ENCODE assay signal across 9 mouse cellular contexts in genomic region chr13:48625433-48626184, GRCm38 (mm10). TPM values are rescaled to one million over a fixed set of nuclear protein-coding genes. Genes with fewer than 3 reads are reported as not detected.
DNase-seq lines count a peak whose midpoint lies in the region; ATAC-seq and TF ChIP-seq lines count a peak whose summit lies in the region.
"Had no signal": no experiment of that assay in that cellular context is flagged by ENCODE, and none has a peak within 500 bp of the region (broad histone marks: within the 10 kb centered on the region; RNA-seq: fewer than 3 reads in every experiment).

Gene Ptpdc1, minus strand, starts transcription at chr13:48625664.

- no peaks in the 10 kb centered on the region for H3K9me3 ChIP-seq in heart, embryonic 11.5 days (replicated peaks; ENCODE audit: control insufficient read depth, low read length)
- H3K9me3 ChIP-seq in kidney, embryonic 15.5 days (replicated peaks), result no peaks in the 10 kb centered on the region
- H3K9me3 ChIP-seq in limb, embryonic 15.5 days, result no peaks in the 10 kb centered on the region
- no peaks in the 10 kb centered on the region for H3K9me3 ChIP-seq in midbrain, postnatal 0 days (ENCODE audit: low read length)

- peak within 1 kb of the TSS; percentile 74 for H3K4me2 ChIP-seq in heart, embryonic 11.5 days
- peak within 1 kb of the TSS; percentile 91 for H3K4me2 ChIP-seq in kidney, embryonic 15.5 days
- H3K4me2 ChIP-seq in limb, embryonic 15.5 days, result peak within 1 kb of the TSS; percentile 89
- peak within 1 kb of the TSS; percentile 76 for H3K4me2 ChIP-seq in midbrain, postnatal 0 days (ENCODE audit: low read depth, low read length, poor library complexity, severe bottlenecking)

- no peaks in the 10 kb centered on the region for H3K27me3 ChIP-seq in heart, embryonic 11.5 days (ENCODE audit: control insufficient read depth, insufficient read depth, low read length)
- 0 out of 2 replicates have a peak, but pooled peaks cover 6% of the 10 kb centered on the region for H3K27me3 ChIP-seq in kidney, embryonic 15.5 days
- 0 out of 2 replicates have a peak, but pooled peaks cover 2% of the 10 kb centered on the region for H3K27me3 ChIP-seq in limb, embryonic 15.5 days
- no peaks in the 10 kb centered on the region for H3K27me3 ChIP-seq in midbrain, postnatal 0 days (ENCODE audit: insufficient read depth, low read length)

- TF ChIP-seq CTCF in midbrain, postnatal 0 days (IDR thresholded peaks at IDR 0.05), result no peak

- peak within 1 kb of the TSS; percentile 76 for H3K9ac ChIP-seq in heart, embryonic 11.5 days (ENCODE audit: low read depth, low read length)
- H3K9ac ChIP-seq in kidney, embryonic 15.5 days, result peak within 1 kb of the TSS; percentile 92
- H3K9ac ChIP-seq in limb, embryonic 15.5 days, result peak within 1 kb of the TSS; percentile 87
- H3K9ac ChIP-seq in midbrain, postnatal 0 days (replicated peaks; ENCODE audit: low read length, poor library complexity, severe bottlenecking), result peak within 1 kb of the TSS; percentile 91

- peak within 1 kb of the TSS; percentile 73 for H3K27ac ChIP-seq in brown adipose tissue, adult 24 weeks (replicated peaks; ENCODE audit: low read depth, low read length)
- peak within 1 kb of the TSS; percentile 58; the same call in 1 of the 2 replicates for H3K27ac ChIP-seq in heart, embryonic 11.5 days (ENCODE audit: low read depth, low read length)
- peak within 1 kb of the TSS; percentile 87 for H3K27ac ChIP-seq in kidney, embryonic 15.5 days
- peak within 1 kb of the TSS; percentile 89 for H3K27ac ChIP-seq in limb, embryonic 15.5 days
- H3K27ac ChIP-seq in midbrain, postnatal 0 days (ENCODE audit: low read depth, low read length), result peak within 1 kb of the TSS; percentile 92

- 3% methylated on average over 76 of the region's 76 CpGs for WGBS in heart, embryonic 11.5 days (ENCODE audit: insufficient replicate concordance)
- 3% methylated on average over 72 of the region's 76 CpGs for WGBS in kidney, embryonic 15.5 days
- WGBS in limb, embryonic 15.5 days, result 2% methylated on average over 76 of the region's 76 CpGs
- under 1% methylated on average over 56 of the region's 76 CpGs for WGBS in midbrain, postnatal 0 days

- no peaks in the 10 kb centered on the region for H3K36me3 ChIP-seq in heart, embryonic 11.5 days (ENCODE audit: control insufficient read depth, insufficient read depth, low read length)
- no peaks in the 10 kb centered on the region for H3K36me3 ChIP-seq in kidney, embryonic 15.5 days
- H3K36me3 ChIP-seq in limb, embryonic 15.5 days, result no peaks in the 10 kb centered on the region
- no peaks in the 10 kb centered on the region for H3K36me3 ChIP-seq in midbrain, postnatal 0 days (ENCODE audit: insufficient read depth, low read length)
- H3K36me3 ChIP-seq: G1E had no signal

- no peaks in the 10 kb centered on the region for H3K4me1 ChIP-seq in brown adipose tissue, adult 24 weeks (ENCODE audit: control insufficient read depth, insufficient read depth, insufficient read length, low read length)
- no peaks in the 10 kb centered on the region for H3K4me1 ChIP-seq in heart, embryonic 11.5 days (ENCODE audit: control insufficient read depth, insufficient read depth, low read length)
- H3K4me1 ChIP-seq in kidney, embryonic 15.5 days, result peaks cover 8% of the 10 kb centered on the region
- H3K4me1 ChIP-seq in limb, embryonic 15.5 days, result peaks cover 6% of the 10 kb centered on the region; the same call in 1 of the 2 replicates
- H3K4me1 ChIP-seq in midbrain, postnatal 0 days (ENCODE audit: insufficient read depth, low read length), result no peaks in the 10 kb centered on the region; the same call in 1 of the 2 replicates

- peak; percentile 95 for DNase-seq in CD4-positive helper T cell, adult 2 months (ENCODE audit: low read depth, low spot score)
- DNase-seq in midbrain, postnatal 0 days (ENCODE audit: low spot score), result peak; percentile 97
- peak; percentile 95 to 96 for DNase-seq in spleen, postnatal 10 days (ENCODE audit: low spot score in 2 of 2)

- ATAC-seq in erythroid progenitor cell, adult 5-6 weeks (replicated peaks; ENCODE audit: low FRiP score, poor library complexity, severe bottlenecking), result peak; percentile 99
- ATAC-seq in heart, embryonic 11.5 days (replicated peaks; ENCODE audit: insufficient number of reproducible peaks, low FRiP score, low TSS enrichment), result peak; percentile 97
- ATAC-seq in kidney, embryonic 15.5 days (replicated peaks; ENCODE audit: low FRiP score), result peak; percentile 99
- peak; percentile 99 for ATAC-seq in limb, embryonic 15.5 days (ENCODE audit: insufficient number of reproducible peaks, low FRiP score, low TSS enrichment, low read depth)
- peak; percentile 99 for ATAC-seq in midbrain, postnatal 0 days (ENCODE audit: low FRiP score)

- peak within 1 kb of the TSS; percentile 89 for H3K4me3 ChIP-seq in brown adipose tissue, adult 24 weeks (ENCODE audit: insufficient read depth, low read depth, low read length)
- H3K4me3 ChIP-seq in heart, embryonic 11.5 days (ENCODE audit: low read depth, low read length), result peak within 1 kb of the TSS; percentile 73
- H3K4me3 ChIP-seq in kidney, embryonic 15.5 days (replicated peaks), result peak within 1 kb of the TSS; percentile 87
- peak within 1 kb of the TSS; percentile 81 for H3K4me3 ChIP-seq in limb, embryonic 15.5 days
- H3K4me3 ChIP-seq in midbrain, postnatal 0 days (ENCODE audit: low read depth, low read length), result peak within 1 kb of the TSS; percentile 86

RNA-seq across cellular contexts. Expression of gene Ptpdc1, which starts in this region (rescaled TPM):
- polyA plus RNA-seq in brown adipose tissue, adult 24 weeks (2012; ENCODE audit: insufficient read depth, insufficient read length, missing spikeins), result 2.4 and 3.1 TPM in 2 replicates
- 4.0 and 7.5 TPM in 2 replicates for total RNA-seq in erythroid progenitor cell, adult 5-6 weeks (2015; ENCODE audit: low replicate concordance)
- 2.3 and 3.3 TPM in 2 replicates for total RNA-seq in erythroid progenitor cell, adult 5-6 weeks (2017; ENCODE audit: low replicate concordance)
- polyA plus RNA-seq in heart, embryonic 11.5 days (2014; fragmentation: Nextera tagmentation; extraction: Ambion mirVana), result 5.6 and 6.4 TPM in 2 replicates
- 10.6 and 11.1 TPM in 2 replicates for polyA plus RNA-seq in kidney, embryonic 15.5 days (2015; fragmentation: Nextera tagmentation; extraction: Ambion mirVana)
- polyA plus RNA-seq in limb, embryonic 15.5 days (2015; fragmentation: Nextera tagmentation; extraction: Ambion mirVana), result 12.5 and 14.5 TPM in 2 replicates
- total RNA-seq in midbrain, postnatal 0 days (2014; rRNA removed), result 23.2 and 36.3 TPM in 2 replicates
- polyA plus RNA-seq in midbrain, postnatal 0 days (2015; fragmentation: Nextera tagmentation; extraction: Ambion mirVana), result 13.5 and 15.3 TPM in 2 replicates
- polyA plus RNA-seq: G1E had no signal

Comparison
In these comparisons a context has a peak if more than half of its experiments do, and no peak if none do; other contexts are left out.
1. Peak in every context shown above with its lines: DNase-seq, ATAC-seq, H3K4me3 ChIP-seq and H3K27ac ChIP-seq.